Mouse (Mus musculus): Measurements from ENCODE around the gene Slc1a7.

DNA sequence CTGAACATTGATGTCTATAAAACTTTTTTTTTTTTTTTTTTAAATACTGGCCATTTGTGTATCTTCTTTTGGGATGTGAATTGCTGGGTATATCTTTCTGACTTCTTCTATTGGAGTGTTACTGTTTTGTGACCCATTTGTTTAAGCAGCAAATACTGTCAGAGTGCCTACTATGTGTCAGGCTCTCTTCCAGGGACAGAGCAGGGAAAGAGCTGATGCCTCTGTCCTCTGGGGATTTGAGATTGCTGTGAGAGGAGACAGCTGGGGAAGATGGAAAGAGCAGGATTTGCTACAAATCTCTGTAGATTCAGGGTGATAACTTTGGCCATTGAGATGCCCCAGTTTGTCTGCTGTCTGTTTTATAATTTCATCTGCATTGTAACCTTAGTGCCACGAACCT is 31.2 kb downstream of the Slc1a7 start:
- TF ChIP-seq CTCF (IDR thresholded peaks at IDR 0.05; ENCODE audit: extremely low read depth, insufficient read depth, insufficient read length, insufficient replicate concordance) (no peak), POLR2A (IDR thresholded peaks at IDR 0.05; ENCODE audit: low read depth, low read length) (no peak)

Measured in spleen, adult 2 months (tissue).